Mouse (Mus musculus) lung, embryonic 16.5 days (tissue): ENCODE data around the gene Glyctk. TPM values are rescaled to one million over a fixed set of nuclear protein-coding genes. Genes with fewer than 3 reads are reported as not detected.
A peak's percentile ranks its signal among the peaks of the same experiment; 100 is the strongest.

Experiments
- ATAC-seq: fragments of 200-750 bp; cut with Nextera tagmentation; 2 replicates; pipeline ENCODE4 v1.8.0; 2017; ENCODE audit warnings: low read depth, mild to moderate bottlenecking, moderate library complexity
- H3K27ac ChIP-seq: fragments of 300-500 bp; sonication (generic); 2 replicates; pipeline ENCODE4 v1.5.1; 2014; ENCODE audit warnings: mild to moderate bottlenecking, control low read depth, low read length
- H3K27me3 ChIP-seq: fragments of 300-500 bp; sonication (generic); 2 replicates; pipeline ENCODE4 v1.6.1; 2014; ENCODE audit warnings: low read depth, low read length, mixed read lengths; ENCODE audit not compliant: control insufficient read depth, insufficient read depth
- H3K36me3 ChIP-seq: fragments of 300-500 bp; sonication (generic); 2 replicates; pipeline ENCODE4 v1.6.1; 2014; ENCODE audit warnings: low read length; ENCODE audit not compliant: control insufficient read depth, insufficient read depth
- H3K4me1 ChIP-seq: fragments of 300-500 bp; sonication (generic); replicated peaks from 2 replicates; pipeline ENCODE4 v1.6.1; 2014; ENCODE audit warnings: low read length, mixed read lengths; ENCODE audit not compliant: control insufficient read depth, insufficient read depth
- H3K4me2 ChIP-seq: fragments of 300-500 bp; sonication (generic); 2 replicates; pipeline ENCODE4 v1.6.1; 2014; ENCODE audit warnings: low read depth, low read length, control low read depth
- H3K4me3 ChIP-seq: fragments of 300-500 bp; sonication (generic); 2 replicates; pipeline ENCODE4 v1.5.1; 2014; ENCODE audit warnings: mild to moderate bottlenecking, low read length, control low read depth
- H3K9ac ChIP-seq: fragments of 300-500 bp; sonication (generic); 2 replicates; pipeline ENCODE4 v1.6.1; 2014; ENCODE audit warnings: low read length, control low read depth
- H3K9me3 ChIP-seq: fragments of 300-500 bp; sonication (generic); 2 replicates; pipeline ENCODE4 v1.6.1; 2016; ENCODE audit warnings: low read length; ENCODE audit not compliant: control insufficient read depth
- WGBS: fragments of 180-500 bp; shearing (Covaris S2); extraction: QIAGEN DNeasy Blood & Tissue Kit; methylation state at CpG from one replicate; pipeline ENCODE4 v1.1.7; 2014; 5-methylcytosine and 5-hydroxymethylcytosine counted together
- polyA plus RNA-seq: library from polyadenylated mRNA; unstranded; fragments of >200 nt; fragmentation: Nextera tagmentation; extraction: Ambion mirVana; gene quantifications from 2 replicates; pipeline ENCODE4 v1.2.1, GENCODE M21; 2015

Glyctk gene
- polyA plus RNA-seq, 1 experiment from 2014 or later = 1.4 TPM

DNA sequence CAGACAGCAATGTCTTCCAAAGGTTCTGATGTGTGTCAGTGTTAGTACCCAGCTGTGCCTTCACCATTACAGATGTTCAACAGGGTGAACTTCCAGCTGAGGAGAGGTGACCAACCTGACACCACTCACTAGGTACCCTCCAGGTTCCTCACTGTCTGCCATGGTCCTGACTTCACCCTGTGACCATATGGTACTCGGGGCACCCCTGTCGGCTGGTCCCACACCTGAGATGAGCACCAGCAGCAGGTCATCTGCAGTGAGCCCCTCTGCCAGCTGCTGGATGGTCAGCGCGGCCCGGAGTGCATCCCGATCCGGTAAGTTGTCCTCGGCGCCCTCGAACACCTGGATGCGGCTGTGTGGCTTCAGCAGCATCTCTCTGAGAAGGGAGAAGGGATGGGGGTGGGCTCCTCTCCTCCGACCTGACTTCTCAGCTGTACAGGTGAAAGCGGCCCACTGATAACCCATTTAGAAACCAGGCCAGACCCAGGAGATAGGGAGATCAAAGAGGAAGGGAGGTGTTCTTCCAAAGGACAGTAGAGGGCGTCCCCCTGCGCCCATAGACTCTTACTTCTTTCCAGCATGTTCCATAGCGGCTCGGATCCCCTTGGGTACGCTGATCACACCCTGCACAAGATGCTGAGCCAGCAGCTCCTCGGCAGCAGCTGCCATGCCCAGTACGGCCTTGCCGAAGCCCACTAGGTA is 866 bp downstream of the Glyctk start:
- Histone ChIP-seq H3K4me2 (no peak overlapping the region), H3K27ac (no peak overlapping the region), H3K9me3 (no peaks in the 10 kb centered on the region), H3K36me3 (no peaks in the 10 kb centered on the region), H3K4me3 (no peak overlapping the region), H3K9ac (no peak overlapping the region), H3K27me3 (no peaks in the 10 kb centered on the region), H3K4me1 (0 out of 2 replicates have a peak, but pooled peaks cover 3% of the 10 kb centered on the region)
- ATAC-seq = no peak
- WGBS = 77% methylated on average over 21 of the region's 21 CpGs

DNA sequence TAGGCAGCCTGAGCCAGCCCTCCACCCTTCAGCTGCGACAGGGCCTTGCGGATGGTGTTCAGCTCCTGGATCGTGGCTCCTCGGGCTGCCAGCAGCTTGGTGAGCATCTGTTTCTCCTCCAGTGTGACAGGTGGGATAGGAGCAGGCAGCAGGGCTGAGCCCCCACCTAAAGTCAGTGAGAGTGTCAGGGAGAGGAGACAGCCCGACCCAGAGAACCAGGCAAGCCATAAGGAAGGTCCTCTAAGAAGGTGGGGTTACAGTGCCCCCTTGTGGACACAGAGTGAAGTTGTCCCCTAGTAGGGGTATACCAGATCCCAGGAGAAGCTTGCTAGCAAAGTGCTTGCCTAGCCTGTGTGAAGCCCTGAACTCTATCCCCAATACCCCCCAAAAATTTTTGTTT is 1.5 kb downstream of the Glyctk start:
- Histone ChIP-seq H3K27me3 (no peaks in the 10 kb centered on the region), H3K4me1 (0 out of 2 replicates have a peak, but pooled peaks cover 3% of the 10 kb centered on the region), H3K27ac (no peak overlapping the region), H3K4me2 (no peak overlapping the region), H3K36me3 (no peaks in the 10 kb centered on the region), H3K4me3 (no peak overlapping the region), H3K9me3 (no peaks in the 10 kb centered on the region), H3K9ac (no peak overlapping the region)
- 43% methylated on average over 5 of the region's 5 CpGs for WGBS
- no peak for ATAC-seq

DNA sequence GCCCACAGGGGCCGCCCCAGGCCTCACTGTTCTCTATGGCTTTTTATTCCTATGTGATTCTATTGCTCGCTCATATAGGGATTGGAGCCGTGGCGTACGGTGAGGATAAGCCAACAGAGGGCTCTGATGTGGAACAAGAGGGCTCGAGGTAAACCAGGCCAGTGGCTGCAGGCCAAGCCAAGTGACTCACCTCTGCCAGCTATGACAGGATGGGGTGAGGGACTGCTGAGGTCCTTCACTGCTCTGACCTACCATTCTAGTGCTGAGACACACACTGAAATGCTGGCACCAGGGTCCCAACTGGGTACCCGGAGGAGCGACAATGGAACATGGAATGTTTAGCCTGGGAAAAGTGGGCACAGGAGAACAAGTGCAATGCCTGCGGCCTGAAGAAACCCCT is 3.8 kb downstream of the Glyctk start:
- no peaks in the 10 kb centered on the region for H3K4me1 ChIP-seq
- no peak overlapping the region for H3K9ac ChIP-seq
- H3K9me3 ChIP-seq = no peaks in the 10 kb centered on the region
- no peak overlapping the region for H3K27ac ChIP-seq
- no peak for ATAC-seq
- H3K27me3 ChIP-seq = peaks cover 17% of the 10 kb centered on the region
- H3K4me3 ChIP-seq = no peak overlapping the region
- WGBS = 81% methylated on average over 9 of the region's 9 CpGs
- no peaks in the 10 kb centered on the region for H3K36me3 ChIP-seq
- no peak overlapping the region for H3K4me2 ChIP-seq

DNA sequence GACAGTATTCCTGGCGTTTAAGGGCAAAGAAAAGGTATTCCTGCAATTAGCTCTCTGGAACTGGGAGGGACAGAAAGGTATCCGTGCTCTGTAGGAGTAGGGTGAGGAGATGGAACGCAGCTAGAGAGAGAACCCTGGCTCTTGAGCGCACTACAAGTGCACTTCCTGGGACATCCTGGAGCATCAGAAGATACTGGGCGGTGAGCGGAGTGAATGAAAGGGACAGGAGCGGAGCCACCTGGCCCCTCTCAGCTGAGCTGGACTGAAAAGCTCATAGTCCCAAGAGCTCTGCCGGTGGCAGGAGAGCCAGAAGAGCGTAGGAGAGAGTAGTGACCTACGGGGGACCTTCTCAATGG is 8.6 kb downstream of the Glyctk start:
- Histone ChIP-seq H3K4me2 (peak overlapping the region; percentile 49), H3K4me3 (peak overlapping the region; percentile 29), H3K27me3 (peaks cover 37% of the 10 kb centered on the region), H3K9ac (no peak overlapping the region), H3K27ac (no peak overlapping the region), H3K9me3 (no peaks in the 10 kb centered on the region), H3K4me1 (0 out of 2 replicates have a peak, but pooled peaks cover 2% of the 10 kb centered on the region), H3K36me3 (no peaks in the 10 kb centered on the region)
- no peak for ATAC-seq
- 19% methylated on average over 10 of the region's 10 CpGs for WGBS

DNA sequence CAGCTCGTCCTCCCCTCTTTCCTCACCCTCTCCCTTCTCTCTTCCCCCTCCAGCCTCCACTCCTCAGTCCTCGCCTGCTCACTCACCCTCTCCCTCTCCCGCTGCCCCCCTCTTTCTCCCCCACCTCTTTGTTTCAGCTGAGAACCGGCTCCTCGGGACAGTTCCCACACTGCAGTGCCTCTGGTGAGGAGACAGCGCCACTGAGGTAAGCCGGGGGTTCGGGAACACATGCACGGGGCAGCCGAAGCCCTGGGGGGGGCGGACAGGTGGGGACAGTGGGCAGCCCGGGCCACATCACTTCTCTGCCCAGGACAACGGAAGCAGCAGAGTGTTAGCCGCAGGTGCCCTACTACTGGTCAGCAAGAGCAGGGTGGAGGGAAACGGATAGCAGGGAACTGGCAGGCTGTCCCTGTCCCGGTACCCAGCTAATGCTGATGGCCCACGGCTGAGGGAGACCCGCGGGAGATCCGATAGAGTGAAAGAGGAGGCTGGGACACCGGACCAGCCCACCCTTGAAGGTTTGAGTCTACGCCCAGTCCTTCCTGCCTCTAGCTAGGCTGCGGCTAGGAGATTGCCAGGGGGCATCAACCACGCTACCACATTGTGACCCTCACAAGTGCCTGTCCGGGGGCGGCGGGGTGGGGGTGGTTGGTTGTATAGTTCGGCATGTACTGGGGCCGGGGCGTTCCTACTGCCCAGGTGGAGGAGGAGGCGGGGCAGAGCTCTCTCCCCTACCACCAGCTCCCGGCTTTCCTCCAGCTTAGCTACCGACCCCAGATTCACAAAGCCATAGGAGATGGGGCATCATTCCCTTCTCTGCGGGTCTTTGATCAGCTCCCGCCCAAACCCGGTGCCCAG is 9.2 kb downstream of the Glyctk start:
- Histone ChIP-seq H3K36me3 (no peaks in the 10 kb centered on the region), H3K4me1 (0 out of 2 replicates have a peak, but pooled peaks cover 2% of the 10 kb centered on the region), H3K4me3 (peak overlapping the region; percentile 29), H3K9me3 (no peaks in the 10 kb centered on the region), H3K27me3 (peaks cover 37% of the 10 kb centered on the region), H3K9ac (peak overlapping the region; percentile 38), H3K27ac (no peak overlapping the region), H3K4me2 (peak overlapping the region; percentile 49)
- 2% methylated on average over 36 of the region's 36 CpGs for WGBS
- ATAC-seq = peak; percentile 59

DNA sequence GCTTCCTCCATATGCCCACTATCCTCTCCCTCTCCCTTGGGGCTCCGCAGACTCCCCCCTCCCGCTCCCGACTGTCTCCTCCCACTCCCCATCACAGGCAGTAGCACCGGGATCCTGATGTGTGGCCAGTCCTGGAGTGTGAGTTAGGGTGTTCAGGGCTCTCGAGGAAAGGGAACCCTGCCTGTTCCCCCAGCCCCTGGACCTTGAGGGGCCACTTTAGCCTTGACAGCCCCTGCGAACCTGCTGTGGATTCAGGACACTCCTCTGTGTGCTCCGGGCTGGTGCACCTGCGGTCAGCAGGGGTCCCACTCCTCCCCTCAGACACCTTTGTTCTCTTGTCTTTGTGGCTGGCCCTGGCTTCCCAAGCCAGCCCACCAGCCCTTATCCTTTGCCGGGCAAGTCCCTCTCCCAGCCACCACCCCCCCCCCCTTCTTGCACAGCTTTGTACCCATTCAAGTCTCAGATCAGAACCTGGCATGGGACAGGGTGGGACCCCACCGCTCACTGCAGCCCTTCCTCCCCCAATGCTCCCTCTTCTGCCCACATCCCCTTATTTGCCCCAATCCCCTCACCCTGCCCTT is 10.0 kb downstream of the Glyctk start:
- H3K4me3 ChIP-seq = peak overlapping the region; percentile 29
- ATAC-seq = peak; percentile 16; the same call in 1 of the 2 replicates
- peaks cover 37% of the 10 kb centered on the region for H3K27me3 ChIP-seq
- 0 out of 2 replicates have a peak, but pooled peaks cover 2% of the 10 kb centered on the region for H3K4me1 ChIP-seq
- 2% methylated on average over 10 of the region's 10 CpGs for WGBS
- peak overlapping the region; percentile 49 for H3K4me2 ChIP-seq
- no peaks in the 10 kb centered on the region for H3K9me3 ChIP-seq
- no peak overlapping the region for H3K27ac ChIP-seq
- H3K36me3 ChIP-seq = no peaks in the 10 kb centered on the region
- H3K9ac ChIP-seq = no peak overlapping the region

DNA sequence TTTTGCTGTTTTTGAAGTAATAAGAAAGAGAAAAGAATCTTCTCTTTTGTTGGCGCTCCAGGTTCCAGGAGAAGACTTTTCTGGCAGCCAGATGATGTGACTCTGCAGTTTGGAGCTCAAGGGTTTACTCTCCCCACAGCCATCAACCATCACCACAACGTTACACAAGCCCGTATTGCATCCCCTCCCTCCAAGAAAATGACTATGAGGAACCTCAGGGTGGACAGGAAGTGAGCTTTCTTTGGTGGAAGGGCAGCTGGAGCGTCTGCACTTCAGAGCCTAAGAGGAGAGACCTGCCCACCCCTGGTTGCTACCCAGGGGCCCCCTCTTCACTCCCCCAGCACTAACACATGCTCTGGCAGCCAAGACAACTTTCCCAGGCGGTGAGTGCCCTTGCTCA is 10.7 kb downstream of the Glyctk start:
- peaks cover 37% of the 10 kb centered on the region for H3K27me3 ChIP-seq
- no peak overlapping the region for H3K4me3 ChIP-seq
- 0 out of 2 replicates have a peak, but pooled peaks cover 2% of the 10 kb centered on the region for H3K4me1 ChIP-seq
- no peaks in the 10 kb centered on the region for H3K36me3 ChIP-seq
- ATAC-seq = no peak
- no peak overlapping the region for H3K4me2 ChIP-seq
- 23% methylated on average over 5 of the region's 5 CpGs for WGBS
- H3K9me3 ChIP-seq = no peaks in the 10 kb centered on the region
- no peak overlapping the region for H3K9ac ChIP-seq
- H3K27ac ChIP-seq = no peak overlapping the region

DNA sequence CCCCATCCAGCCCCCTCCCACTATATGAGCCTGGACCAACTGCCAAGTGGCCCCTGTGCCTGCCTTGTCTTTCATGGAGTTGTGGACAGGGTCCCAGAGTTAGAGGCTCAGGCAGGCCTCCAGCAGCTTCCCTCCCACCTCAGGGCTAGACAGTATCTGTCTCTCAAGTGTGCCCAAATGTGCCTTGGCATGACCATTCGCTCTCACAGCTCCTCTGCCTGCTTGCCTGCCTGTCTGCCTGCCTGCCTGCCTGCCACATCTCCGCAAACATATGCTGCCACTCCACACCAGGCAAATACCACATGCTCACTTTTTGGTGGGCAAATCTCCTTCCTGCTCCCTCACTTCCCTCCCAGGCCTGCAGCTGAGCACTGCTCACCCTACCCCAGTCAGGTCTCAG is 12.4 kb downstream of the Glyctk start:
- peaks cover 35% of the 10 kb centered on the region for H3K27me3 ChIP-seq
- H3K27ac ChIP-seq = no peak overlapping the region
- H3K4me1 ChIP-seq = 0 out of 2 replicates have a peak, but pooled peaks cover 2% of the 10 kb centered on the region
- H3K9ac ChIP-seq = no peak overlapping the region
- 73% methylated on average over 2 of the region's 2 CpGs for WGBS
- no peak overlapping the region for H3K4me3 ChIP-seq
- no peaks in the 10 kb centered on the region for H3K36me3 ChIP-seq
- no peak for ATAC-seq
- H3K4me2 ChIP-seq = no peak overlapping the region
- no peaks in the 10 kb centered on the region for H3K9me3 ChIP-seq

DNA sequence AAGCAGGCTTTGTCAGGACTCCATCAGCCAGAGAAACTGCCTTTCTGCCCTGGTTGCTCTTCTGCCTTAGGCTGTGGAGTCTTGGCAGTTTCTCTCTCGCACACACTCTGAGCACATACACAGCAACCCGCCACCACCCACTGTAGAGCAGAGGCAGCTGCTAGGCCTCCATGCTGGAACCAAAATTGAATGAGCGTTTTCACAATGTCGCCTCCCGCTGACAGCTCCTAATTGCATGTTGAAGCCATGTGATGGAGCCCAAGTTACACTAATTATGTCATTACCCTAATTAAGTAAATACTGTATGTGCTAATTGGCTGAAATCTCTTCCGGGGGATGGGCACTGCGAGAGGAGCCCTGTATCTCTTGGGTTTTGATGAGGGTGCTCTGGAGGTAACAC is 13.8 kb downstream of the Glyctk start:
- no peak overlapping the region for H3K4me3 ChIP-seq
- H3K9me3 ChIP-seq = no peaks in the 10 kb centered on the region
- H3K4me2 ChIP-seq = no peak overlapping the region
- H3K27ac ChIP-seq = no peak overlapping the region
- H3K9ac ChIP-seq = no peak overlapping the region
- H3K4me1 ChIP-seq = peaks cover 7% of the 10 kb centered on the region; the same call in 1 of the 2 replicates
- 81% methylated on average over 7 of the region's 7 CpGs for WGBS
- ATAC-seq = no peak
- peaks cover 21% of the 10 kb centered on the region for H3K27me3 ChIP-seq
- no peaks in the 10 kb centered on the region for H3K36me3 ChIP-seq
